Mouse (Mus musculus) forebrain, embryonic 14.5 days (tissue): ENCODE data around the gene Mlph. TPM values are rescaled to one million over a fixed set of nuclear protein-coding genes. Genes with fewer than 3 reads are reported as not detected.

Source experiments
- ATAC-seq: fragments of 200-750 bp; cut with Nextera tagmentation; 2 replicates; pipeline ENCODE4 v1.8.0; 2017; ENCODE audit warnings: mild to moderate bottlenecking, moderate library complexity
- DNase-seq: peaks from one replicate; pipeline ENCODE4 v3.0.0-alpha.2; 2015; ENCODE audit warnings: low spot score
- H3K27ac ChIP-seq: fragments of 300-500 bp; sonication (generic); 2 replicates; pipeline ENCODE4 v1.5.1; 2014; ENCODE audit warnings: low read depth, mild to moderate bottlenecking, control low read depth, low read length, moderate library complexity
- H3K27me3 ChIP-seq: fragments of 300-500 bp; sonication (generic); replicated peaks from 2 replicates; pipeline ENCODE4 v1.6.1; 2014; ENCODE audit warnings: low read length, control low read depth, mixed read lengths; ENCODE audit not compliant: control insufficient read depth, insufficient read depth
- H3K36me3 ChIP-seq: fragments of 300-500 bp; sonication (generic); 2 replicates; pipeline ENCODE4 v1.6.1; 2014; ENCODE audit warnings: low read length, control low read depth; ENCODE audit not compliant: control insufficient read depth, insufficient read depth
- H3K4me1 ChIP-seq: fragments of 300-500 bp; sonication (generic); 2 replicates; pipeline ENCODE4 v1.6.1; 2014; ENCODE audit warnings: antibody characterized with exemption, low read length, control low read depth; ENCODE audit not compliant: control insufficient read depth, insufficient read depth
- H3K4me2 ChIP-seq: fragments of 300-500 bp; sonication (generic); 2 replicates; pipeline ENCODE4 v1.6.1; 2014; ENCODE audit warnings: mild to moderate bottlenecking, control low read depth, low read length
- H3K4me3 ChIP-seq: fragments of 300-500 bp; sonication (generic); 2 replicates; pipeline ENCODE4 v1.5.1; 2014; ENCODE audit warnings: low read depth, low read length, control low read depth
- H3K9ac ChIP-seq: fragments of 300-500 bp; sonication (generic); 2 replicates; pipeline ENCODE4 v1.6.1; 2014; ENCODE audit warnings: mild to moderate bottlenecking, low read length, control low read depth, moderate library complexity
- H3K9me3 ChIP-seq: fragments of 300-500 bp; sonication (generic); replicated peaks from 2 replicates; pipeline ENCODE4 v1.6.1; 2016; ENCODE audit warnings: low read length, control low read depth, mixed read lengths; ENCODE audit not compliant: control insufficient read depth
- WGBS: fragments of 180-500 bp; shearing (Covaris S2); extraction: QIAGEN DNeasy Blood & Tissue Kit; methylation state at CpG from one replicate; pipeline ENCODE4 v1.1.7; 2014; 5-methylcytosine and 5-hydroxymethylcytosine counted together
- polyA plus RNA-seq: library from polyadenylated mRNA; unstranded; fragments of >200 nt; fragmentation: Nextera tagmentation; extraction: Ambion mirVana; gene quantifications from 2 replicates; pipeline ENCODE4 v1.2.1, GENCODE M21; 2014

Mlph gene
- polyA plus RNA-seq, 1 experiment from 2014 or later, result 0.05 TPM

DNA sequence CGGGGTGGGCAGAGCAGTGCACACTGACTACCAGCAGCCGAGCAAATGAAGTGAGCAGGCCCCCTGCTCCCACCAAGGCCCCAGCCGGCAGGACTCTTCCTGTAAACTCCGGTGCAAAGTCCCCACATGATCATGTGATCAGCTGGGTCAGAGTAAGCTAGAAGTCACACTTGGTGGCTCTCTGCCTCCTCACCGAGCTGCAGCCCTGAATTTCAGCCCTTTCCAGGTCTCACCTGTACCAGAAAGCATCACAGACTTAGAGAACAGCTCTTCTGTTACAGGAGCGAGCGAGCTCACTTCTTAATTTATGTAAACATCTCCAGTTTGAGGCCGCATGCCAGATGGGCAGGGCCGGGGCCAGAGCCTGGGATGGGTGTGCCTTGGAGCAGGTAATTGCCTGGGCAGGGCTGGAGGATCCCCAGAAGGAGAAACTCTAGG, 54.5 kb downstream of the Mlph start, which contains the start of gene Rab17:
Gene Rab17, minus strand, starts transcription at position 315 of the 438 bp plus-strand sequence.
- Histone ChIP-seq H3K4me2 (no peak within 1 kb of the TSS), H3K9me3 (no peaks in the 10 kb centered on the region), H3K4me1 (peaks cover 10% of the 10 kb centered on the region), H3K27me3 (no peaks in the 10 kb centered on the region), H3K9ac (no peak within 1 kb of the TSS), H3K4me3 (no peak within 1 kb of the TSS), H3K36me3 (no peaks in the 10 kb centered on the region), H3K27ac (no peak within 1 kb of the TSS)
- 34% methylated on average over 9 of the region's 9 CpGs for WGBS
- no peak for DNase-seq
- no peak for ATAC-seq

- Histone ChIP-seq H3K9ac (no peak overlapping the region), H3K4me3 (no peak overlapping the region), H3K4me1 (peaks cover 14% of the 10 kb centered on the region), H3K27ac (no peak overlapping the region), H3K27me3 (no peaks in the 10 kb centered on the region), H3K36me3 (no peaks in the 10 kb centered on the region), H3K9me3 (no peaks in the 10 kb centered on the region), H3K4me2 (no peak overlapping the region)
- 81% methylated on average over 10 of the region's 10 CpGs for WGBS
- DNase-seq (no peak), ATAC-seq (no peak)
These were observed 55.1 kb downstream of the Mlph start for GRCm38 (mm10) chr1:90969881-90970390.

DNA sequence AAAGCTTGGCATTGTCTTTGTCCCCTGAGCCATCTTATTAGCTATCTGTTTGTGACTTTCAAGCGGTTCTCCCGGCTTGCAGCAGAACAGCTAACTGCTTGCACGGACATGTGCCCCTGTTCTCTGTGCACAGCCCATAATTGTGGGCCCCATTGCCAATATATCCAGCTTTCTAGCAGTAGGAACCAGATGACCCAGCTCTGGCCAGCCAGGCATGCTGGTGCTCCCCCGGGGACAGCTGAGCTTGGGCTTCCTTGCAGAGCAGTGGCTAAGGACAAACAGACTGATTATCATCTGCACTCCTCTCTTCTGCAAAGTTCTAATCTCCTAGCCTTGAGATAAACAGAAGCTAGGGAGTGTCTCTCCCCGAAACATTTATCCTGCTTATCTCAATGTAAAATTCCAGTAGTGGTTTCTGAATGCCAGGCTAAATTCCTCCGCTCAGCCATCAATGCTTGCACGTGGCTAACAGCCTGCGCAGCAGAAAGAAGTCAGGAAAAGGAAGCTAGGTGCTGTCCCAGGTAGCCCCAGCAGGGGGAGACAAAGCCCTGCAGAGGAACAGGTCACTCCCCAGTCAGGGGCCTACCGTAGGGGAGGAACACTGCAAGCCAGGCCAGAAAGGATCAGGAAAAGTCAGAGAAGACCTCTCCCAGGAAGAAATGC, 58.2 kb downstream of the Mlph start:
- Histone ChIP-seq H3K27ac (no peak overlapping the region), H3K4me1 (peaks cover 15% of the 10 kb centered on the region), H3K27me3 (no peaks in the 10 kb centered on the region), H3K9me3 (no peaks in the 10 kb centered on the region), H3K4me3 (no peak overlapping the region), H3K4me2 (no peak overlapping the region), H3K36me3 (no peaks in the 10 kb centered on the region), H3K9ac (no peak overlapping the region)
- peak; percentile 68; the same call in 1 of the 2 replicates for ATAC-seq
- peak; percentile 91 for DNase-seq
- 19% methylated on average over 9 of the region's 9 CpGs for WGBS

GRCm38 (mm10) chr1:90973574-90973911, 58.7 kb downstream of the Mlph start:
- no peak overlapping the region for H3K4me3 ChIP-seq
- H3K27me3 ChIP-seq, result no peaks in the 10 kb centered on the region
- DNase-seq (no peak), ATAC-seq (peak; percentile 36; the same call in 1 of the 2 replicates)
- no peaks in the 10 kb centered on the region for H3K36me3 ChIP-seq
- no peak overlapping the region for H3K27ac ChIP-seq
- H3K9ac ChIP-seq, result no peak overlapping the region
- H3K4me1 ChIP-seq, result peaks cover 14% of the 10 kb centered on the region; the same call in 1 of the 2 replicates
- 89% methylated on average over 2 of the region's 2 CpGs for WGBS
- H3K9me3 ChIP-seq, result no peaks in the 10 kb centered on the region
- H3K4me2 ChIP-seq, result no peak overlapping the region

- no peak overlapping the region for H3K4me3 ChIP-seq
- 8% methylated on average over 12 of the region's 12 CpGs for WGBS
- 0 out of 2 replicates have a peak overlapping the region, but pooled peaks have one; percentile 32 for H3K9ac ChIP-seq
These were observed 60.2 kb downstream of the Mlph start for GRCm38 (mm10) chr1:90974906-90975649.

DNA sequence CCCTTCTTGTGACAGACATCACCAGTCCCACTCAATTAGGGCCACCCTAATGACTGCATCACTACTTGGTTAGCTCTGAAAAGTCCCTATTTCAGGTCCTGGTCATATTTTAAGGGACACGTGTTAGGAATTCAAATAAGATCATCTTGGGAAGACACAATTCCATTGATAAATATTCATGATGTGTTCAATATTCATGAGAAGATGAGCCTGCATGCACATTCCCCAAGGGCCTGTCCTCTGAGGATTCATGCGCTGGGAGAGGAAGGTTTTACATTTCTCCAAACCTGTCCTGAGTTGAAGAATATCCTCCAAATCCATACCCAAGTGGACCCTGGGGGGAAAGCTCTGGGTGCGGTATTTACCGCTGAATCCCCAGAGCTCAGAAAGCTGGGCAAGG, 61.1 kb downstream of the Mlph start:
- no peak overlapping the region for H3K4me2 ChIP-seq
- H3K36me3 ChIP-seq, result no peaks in the 10 kb centered on the region
- DNase-seq (peak; percentile 54), ATAC-seq (0 out of 2 replicates have a peak, but pooled peaks have one; percentile 22)
- no peak overlapping the region for H3K9ac ChIP-seq
- 77% methylated on average over 4 of the region's 4 CpGs for WGBS
- H3K9me3 ChIP-seq, result no peaks in the 10 kb centered on the region
- H3K27me3 ChIP-seq, result no peaks in the 10 kb centered on the region
- H3K27ac ChIP-seq, result no peak overlapping the region
- peaks cover 14% of the 10 kb centered on the region; the same call in 1 of the 2 replicates for H3K4me1 ChIP-seq
- no peak overlapping the region for H3K4me3 ChIP-seq

More at GRCm38 (mm10) chr1:90974906-90975649, 60.2 kb downstream of the Mlph start:
- Histone ChIP-seq H3K4me2 (peak overlapping the region; percentile 16; the same call in 1 of the 2 replicates), H3K27ac (no peak overlapping the region), H3K9me3 (no peaks in the 10 kb centered on the region), H3K4me1 (peaks cover 14% of the 10 kb centered on the region; the same call in 1 of the 2 replicates), H3K27me3 (no peaks in the 10 kb centered on the region), H3K36me3 (no peaks in the 10 kb centered on the region)
- DNase-seq, result peak; percentile 66
- ATAC-seq, result peak; percentile 72

GRCm38 (mm10) chr1:90980638-90981330, 65.9 kb downstream of the Mlph start:
- WGBS, result 83% methylated on average over 10 of the region's 10 CpGs
- H3K9me3 ChIP-seq, result no peaks in the 10 kb centered on the region
- no peak overlapping the region for H3K4me3 ChIP-seq
- no peak overlapping the region for H3K27ac ChIP-seq
- H3K4me1 ChIP-seq, result no peaks in the 10 kb centered on the region
- no peaks in the 10 kb centered on the region for H3K36me3 ChIP-seq
- no peaks in the 10 kb centered on the region for H3K27me3 ChIP-seq
- ATAC-seq (no peak), DNase-seq (no peak)
- no peak overlapping the region for H3K4me2 ChIP-seq
- no peak overlapping the region for H3K9ac ChIP-seq

GRCm38 (mm10) chr1:90981346-90981745, 66.5 kb downstream of the Mlph start:
- ATAC-seq, result no peak
- no peak for DNase-seq
- Histone ChIP-seq H3K27ac (no peak overlapping the region), H3K9ac (no peak overlapping the region), H3K4me2 (no peak overlapping the region), H3K27me3 (no peaks in the 10 kb centered on the region), H3K4me1 (no peaks in the 10 kb centered on the region), H3K9me3 (no peaks in the 10 kb centered on the region), H3K36me3 (no peaks in the 10 kb centered on the region), H3K4me3 (no peak overlapping the region)
- WGBS, result 85% methylated on average over 3 of the region's 3 CpGs
